Mouse (Mus musculus) G1E (cell line): Measurements from ENCODE around the gene Rasal2. TPM values are rescaled to one million over a fixed set of nuclear protein-coding genes. Genes with fewer than 3 reads are reported as not detected.
A peak's percentile ranks its signal among the peaks of the same experiment; 100 is the strongest.

Experiments
- ATAC-seq: 2 replicates; pipeline ENCODE4 v1.8.0; 2016; ENCODE audit warnings: mild to moderate bottlenecking; ENCODE audit not compliant: insufficient number of reproducible peaks, poor library complexity, low FRiP score, severe bottlenecking; ENCODE audit errors: extremely low read depth
- DNase-seq: peaks from one replicate; pipeline ENCODE4 v3.0.0; 2012; ENCODE audit warnings: low spot score
- H3K27me3 ChIP-seq: 2 replicates; pipeline ENCODE4 v1.6.1; 2012; ENCODE audit warnings: mild to moderate bottlenecking, low read length, inconsistent platforms; ENCODE audit not compliant: insufficient read depth
- H3K36me3 ChIP-seq: replicated peaks from 2 replicates; pipeline ENCODE3; 2012; ENCODE audit warnings: mild to moderate bottlenecking, inconsistent platforms
- H3K4me1 ChIP-seq: 2 replicates; pipeline ENCODE4 v1.6.1; 2012; ENCODE audit warnings: low read depth, low read length, inconsistent platforms, mixed read lengths; ENCODE audit not compliant: insufficient read depth
- H3K4me3 ChIP-seq: 2 replicates; pipeline ENCODE4 v1.5.1; 2012; ENCODE audit warnings: low read depth, mild to moderate bottlenecking, inconsistent platforms, low read length, moderate library complexity, mixed read lengths
- H3K9me3 ChIP-seq: replicated peaks from 2 replicates; pipeline ENCODE4 v1.6.1; 2012; ENCODE audit warnings: inconsistent platforms
- CTCF ChIP-seq: IDR thresholded peaks from 2 replicates; pipeline ENCODE4 v1.5.1; 2012; ENCODE audit warnings: low read depth, low read length, inconsistent platforms, mixed read lengths
- GATA1 ChIP-seq: IDR thresholded peaks from 2 replicates; pipeline ENCODE4 v1.6.1; 2012; ENCODE audit warnings: borderline replicate concordance, low read length, inconsistent platforms, mixed read lengths
- GATA2 ChIP-seq: IDR thresholded peaks from 2 replicates; pipeline ENCODE4 v1.6.1; 2012; ENCODE audit warnings: low read depth, low read length, inconsistent platforms, borderline replicate concordance
- POLR2AphosphoS5 ChIP-seq: IDR thresholded peaks from 2 replicates; pipeline ENCODE4 v1.6.1; 2012; ENCODE audit warnings: low read depth, low read length, inconsistent platforms; ENCODE audit not compliant: insufficient replicate concordance
- TAL1 ChIP-seq: conservative IDR thresholded peaks from 2 replicates; pipeline ENCODE4 v1.6.1; 2012; ENCODE audit warnings: low read depth, low read length, inconsistent platforms, mixed read lengths
- polyA plus RNA-seq: library from polyadenylated mRNA; stranded (reverse); fragments of >175 nt; gene quantifications from 2 replicates; pipeline ENCODE4 v1.2.3, GENCODE M21; 2012
- total RNA-seq, 2 experiments: library from RNA; stranded (forward) in 1 of 2; stranded (reverse) in 1 of 2; fragments of 200-1000 nt in 1 of 2; fragments of >200 nt in 1 of 2; fragmentation: Nextera tagmentation in 1 of 2; gene quantifications; 2 replicates each; pipeline ENCODE4 v1.2.3; 2014 to 2017

Gene Rasal2
- total and polyA plus RNA-seq, 3 experiments: 0.78 to 8.0 (median 2.7) TPM

DNA sequence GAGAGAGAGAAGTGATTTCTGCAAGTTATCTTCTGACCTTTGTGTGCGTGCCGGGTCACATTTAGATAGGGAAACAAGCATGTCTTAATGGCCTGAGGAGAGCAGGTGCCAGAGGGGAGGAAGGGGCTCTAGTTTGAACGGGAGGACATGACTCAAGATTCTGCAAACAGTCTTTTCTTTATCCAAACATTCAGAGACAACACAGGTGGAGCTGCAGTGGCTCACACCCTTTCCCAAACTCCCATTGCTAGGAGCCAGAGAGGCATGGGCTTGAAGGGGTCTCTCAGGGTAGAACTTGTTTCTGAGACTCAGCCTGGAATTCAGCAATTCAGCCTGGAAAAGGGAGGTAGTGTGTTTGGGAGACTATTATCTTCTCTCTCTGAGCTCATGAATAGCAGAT lies 288.6 kb downstream of the Rasal2 start:
- TF ChIP-seq CTCF: no peak
- TF ChIP-seq GATA2: no peak
- no peak for TF ChIP-seq POLR2AphosphoS5
- no peak for TF ChIP-seq GATA1
- TF ChIP-seq TAL1: no peak
- no peak for ATAC-seq
- H3K27me3 ChIP-seq: 0 out of 2 replicates have a peak, but pooled peaks cover 6% of the 10 kb centered on the region
- H3K9me3 ChIP-seq: no peaks in the 10 kb centered on the region
- no peak for DNase-seq
- H3K36me3 ChIP-seq: no peaks in the 10 kb centered on the region
- no peak overlapping the region for H3K4me3 ChIP-seq
- H3K4me1 ChIP-seq: no peaks in the 10 kb centered on the region

DNA sequence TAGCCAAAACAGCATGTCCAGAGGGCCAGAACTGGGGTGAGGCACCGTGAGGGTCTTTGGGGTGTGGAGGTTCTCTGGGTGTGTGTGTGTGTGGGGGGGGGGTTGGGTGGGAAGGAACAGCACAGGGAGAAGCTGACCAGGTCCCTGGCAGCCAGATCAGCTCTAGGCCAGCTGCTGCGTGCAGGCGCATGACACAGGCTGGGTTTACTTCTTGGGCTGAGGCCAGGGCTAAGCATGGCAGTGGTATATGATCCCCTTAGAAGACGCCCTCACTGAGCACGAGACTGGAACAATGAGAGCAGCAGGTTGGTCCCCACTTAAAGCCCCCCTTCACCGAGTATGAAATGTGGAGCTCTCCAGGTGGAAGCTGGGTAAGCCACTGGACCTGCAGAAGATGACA lies 293.2 kb downstream of the Rasal2 start:
- Histone ChIP-seq H3K4me3 (no peak overlapping the region), H3K27me3 (0 out of 2 replicates have a peak, but pooled peaks cover 6% of the 10 kb centered on the region), H3K9me3 (no peaks in the 10 kb centered on the region), H3K36me3 (no peaks in the 10 kb centered on the region), H3K4me1 (no peaks in the 10 kb centered on the region)
- TF ChIP-seq GATA2 (no peak), TAL1 (no peak), GATA1 (no peak), POLR2AphosphoS5 (no peak), CTCF (no peak)
- no peak for DNase-seq
- ATAC-seq: no peak

DNA sequence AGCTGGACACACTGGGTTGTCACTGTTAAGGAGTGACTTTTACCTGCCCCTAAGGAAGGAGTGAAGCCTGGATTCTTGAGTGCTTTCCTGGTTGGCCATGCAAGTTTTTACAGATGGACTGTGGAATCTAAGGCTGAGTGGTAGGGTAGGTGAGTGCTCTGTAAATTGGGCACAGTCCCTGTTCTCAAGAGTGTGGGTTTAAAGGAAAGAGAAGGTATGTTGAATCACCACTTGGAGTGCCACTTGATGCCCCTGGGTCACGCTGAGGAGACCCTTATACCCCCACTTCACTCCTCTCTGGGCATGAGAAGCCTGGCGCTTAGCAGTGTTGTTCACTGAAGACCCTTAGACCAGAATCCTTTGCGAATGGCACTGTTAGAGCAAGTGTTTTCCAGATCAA lies 295.0 kb downstream of the Rasal2 start:
- DNase-seq (no peak), ATAC-seq (no peak)
- Histone ChIP-seq H3K4me3 (no peak overlapping the region), H3K4me1 (no peaks in the 10 kb centered on the region), H3K36me3 (no peaks in the 10 kb centered on the region), H3K9me3 (no peaks in the 10 kb centered on the region), H3K27me3 (0 out of 2 replicates have a peak, but pooled peaks cover 6% of the 10 kb centered on the region)
- TF ChIP-seq POLR2AphosphoS5 (no peak), CTCF (no peak)

DNA sequence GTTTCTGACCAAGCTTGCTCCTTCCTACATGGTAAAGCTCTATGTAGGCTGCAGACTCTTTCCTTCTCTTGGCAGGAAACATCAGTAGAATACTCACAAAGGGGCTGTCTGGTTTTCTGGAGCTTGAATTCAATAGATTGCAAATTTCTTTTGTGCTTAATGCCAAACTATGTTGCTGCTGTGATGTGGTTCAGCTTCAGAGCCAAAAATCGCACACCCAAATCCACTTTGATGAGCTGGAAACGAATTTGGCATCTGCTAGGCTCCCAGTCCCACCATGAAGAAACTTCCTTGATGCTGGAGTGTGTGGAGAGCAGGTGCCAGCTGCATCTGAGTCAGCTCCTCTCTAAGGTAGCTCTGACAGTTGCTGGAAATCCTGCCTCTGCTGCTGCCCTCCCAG lies 297.9 kb downstream of the Rasal2 start:
- Histone ChIP-seq H3K27me3 (no peaks in the 10 kb centered on the region), H3K36me3 (no peaks in the 10 kb centered on the region), H3K4me3 (no peak overlapping the region), H3K4me1 (no peaks in the 10 kb centered on the region), H3K9me3 (no peaks in the 10 kb centered on the region)
- DNase-seq: no peak
- TF ChIP-seq CTCF (no peak), POLR2AphosphoS5 (no peak), GATA1 (no peak), TAL1 (no peak), GATA2 (no peak)
- no peak for ATAC-seq

DNA sequence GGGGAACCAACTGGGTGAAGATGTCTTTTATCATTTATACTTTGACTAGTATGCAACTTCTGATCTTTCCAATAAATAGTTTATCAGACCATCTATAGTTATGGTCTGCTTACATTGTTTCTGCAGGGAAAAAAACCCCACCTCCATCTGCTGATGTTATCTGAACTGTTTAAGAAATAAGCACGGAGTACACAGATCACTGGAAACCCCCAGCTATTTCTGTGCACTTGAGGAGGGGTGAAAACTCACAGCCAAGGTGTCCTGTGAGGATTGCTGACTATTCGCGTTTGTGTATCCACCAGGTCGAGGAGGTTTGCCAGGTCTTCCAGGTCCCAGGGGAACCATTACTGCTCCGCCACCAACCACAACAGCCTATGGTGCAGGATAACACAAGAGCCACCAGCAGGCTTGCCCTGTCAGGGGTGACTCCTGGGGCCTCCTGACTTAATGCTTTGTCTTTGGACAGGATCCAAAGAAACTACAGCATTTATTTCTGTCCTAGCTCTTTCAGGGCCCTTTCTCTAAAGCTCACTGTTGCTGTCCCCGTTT lies 302.0 kb downstream of the Rasal2 start:
- ATAC-seq (no peak), DNase-seq (no peak)
- Histone ChIP-seq H3K4me1 (no peaks in the 10 kb centered on the region; the same call in 1 of the 2 replicates), H3K36me3 (no peaks in the 10 kb centered on the region), H3K27me3 (peaks cover 3% of the 10 kb centered on the region; the same call in 1 of the 2 replicates), H3K9me3 (no peaks in the 10 kb centered on the region), H3K4me3 (no peak overlapping the region)
- no peak for TF ChIP-seq POLR2AphosphoS5
- TF ChIP-seq GATA1: no peak
- TF ChIP-seq TAL1: no peak
- no peak for TF ChIP-seq GATA2

DNA sequence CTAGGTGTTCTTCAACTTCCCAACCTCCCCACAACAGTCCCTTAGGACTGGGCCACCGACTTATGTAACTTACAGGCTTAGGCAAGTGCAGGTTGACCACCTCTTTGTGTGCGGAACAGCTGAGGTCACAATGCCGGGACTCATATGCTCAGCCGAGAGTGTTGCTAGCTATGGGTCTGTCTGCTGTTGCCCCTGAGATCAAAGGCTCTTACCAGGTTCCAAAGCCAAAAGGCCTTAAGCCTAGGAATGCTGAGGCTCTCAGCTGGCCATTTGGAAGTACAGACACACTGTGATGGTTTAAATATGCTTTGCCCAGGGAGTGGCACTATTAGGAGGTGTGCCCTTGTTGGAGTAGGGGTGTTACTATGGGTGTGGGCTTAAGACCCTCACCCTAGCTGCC lies 303.8 kb downstream of the Rasal2 start, which contains the start of gene Tex35:
Gene Tex35 (minus strand): TSS at position 101 of the 400 bp plus-strand sequence.
- no peaks in the 10 kb centered on the region; the same call in 1 of the 2 replicates for H3K4me1 ChIP-seq
- TF ChIP-seq TAL1 (no peak), CTCF (no peak), GATA2 (no peak), POLR2AphosphoS5 (no peak), GATA1 (no peak)
- H3K4me3 ChIP-seq: no peak within 1 kb of the TSS
- ATAC-seq (no peak), DNase-seq (no peak)
- peaks cover 8% of the 10 kb centered on the region; the same call in 1 of the 2 replicates for H3K27me3 ChIP-seq
- H3K9me3 ChIP-seq: no peaks in the 10 kb centered on the region
- no peaks in the 10 kb centered on the region for H3K36me3 ChIP-seq

DNA sequence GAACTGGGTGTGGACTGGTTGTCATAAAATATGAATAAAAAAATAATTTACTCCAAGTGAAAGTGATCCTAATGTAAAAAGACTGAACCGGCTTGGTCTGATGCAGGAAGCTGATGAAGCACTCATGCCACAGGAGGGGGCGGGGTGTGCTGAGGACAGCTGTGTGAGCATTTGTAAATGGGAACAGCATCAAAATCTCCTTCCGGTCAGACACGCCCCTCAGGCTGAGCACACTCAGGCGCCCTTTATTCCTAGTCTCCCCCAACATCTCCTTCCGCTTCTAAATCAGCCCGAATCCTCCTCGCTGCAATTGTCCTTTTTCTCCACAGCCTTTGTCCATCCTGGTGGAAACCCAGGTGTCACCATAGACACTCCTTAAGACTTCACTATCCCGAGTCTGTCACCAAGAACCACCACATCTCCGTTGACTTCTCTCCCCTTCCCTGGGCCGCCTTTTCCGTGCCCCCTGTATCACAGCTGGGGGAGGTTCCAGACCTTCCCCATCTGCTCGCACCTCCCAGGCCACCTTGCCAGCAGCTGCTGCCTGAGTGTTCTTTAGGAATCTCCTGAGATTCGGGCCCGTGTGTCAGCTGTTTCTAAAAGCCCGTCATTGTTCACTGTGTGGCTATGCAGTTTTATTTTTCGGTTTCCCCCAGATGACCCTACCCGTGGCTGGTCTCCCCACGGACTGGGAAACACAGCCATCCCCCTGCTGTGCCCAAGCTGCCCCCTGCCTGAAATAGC lies 311.1 kb downstream of the Rasal2 start:
- no peak overlapping the region for H3K4me3 ChIP-seq

More for the DNA sequence above, 311.1 kb downstream of the Rasal2 start:
- Histone ChIP-seq H3K36me3 (no peaks in the 10 kb centered on the region), H3K4me1 (peaks cover 4% of the 10 kb centered on the region; the same call in 1 of the 2 replicates), H3K9me3 (no peaks in the 10 kb centered on the region), H3K27me3 (peaks cover 34% of the 10 kb centered on the region)
- TF ChIP-seq TAL1 (no peak), POLR2AphosphoS5 (no peak), GATA1 (no peak), CTCF (no peak), GATA2 (no peak)
- ATAC-seq (peak; percentile 22), DNase-seq (no peak)
